Mouse (Mus musculus) C2C12 (cell line): ENCODE data around the gene Dedd.

Experiments
- CTCF ChIP-seq: IDR thresholded peaks from one replicate; pipeline ENCODE4 v1.5.1; 2011; ENCODE audit not compliant: control insufficient read depth, insufficient read depth, insufficient read length
- USF1 ChIP-seq: IDR thresholded peaks from one replicate; pipeline ENCODE4 v1.6.1; 2011; ENCODE audit warnings: low read depth, mild to moderate bottlenecking, control low read depth, moderate library complexity

GRCm38 (mm10) chr1:171343922-171344677 is 15.2 kb downstream of the Dedd start:
- TF ChIP-seq CTCF (no peak), USF1 (no peak)
